Mouse (Mus musculus) E14TG2a.4 (cell line): ENCODE measurements at regions not wholly inside any gene's neighbourhood (a gene's known extent, or its start where the extent isn't known, plus 50 kb on each side); places are given as distances from the start of the nearest gene placed in this dataset.

Experiments
- H3K27me3 ChIP-seq: 2 replicates; pipeline ENCODE4 v1.6.1; 2014; ENCODE audit warnings: low read length, control low read depth; ENCODE audit not compliant: insufficient read depth
- H3K36me3 ChIP-seq: 2 replicates; pipeline ENCODE4 v1.6.1; 2014; ENCODE audit warnings: low read length, control low read depth; ENCODE audit not compliant: insufficient read depth
- H3K4me1 ChIP-seq: replicated peaks from 2 replicates; pipeline ENCODE4 v1.6.1; 2014; ENCODE audit warnings: low read depth, low read length, control low read depth
- H3K4me3 ChIP-seq: replicated peaks from 2 replicates; pipeline ENCODE4 v1.5.1; 2014; ENCODE audit warnings: mild to moderate bottlenecking, low read length
- H3K9me3 ChIP-seq: 2 replicates; pipeline ENCODE4 v1.6.1; 2014; ENCODE audit warnings: low read length, control low read depth
- CTCF ChIP-seq: conservative IDR thresholded peaks from 2 replicates; pipeline ENCODE4 v1.5.1; 2014; ENCODE audit warnings: low read length
- NANOG ChIP-seq: IDR thresholded peaks from 2 replicates; pipeline ENCODE4 v1.6.1; 2014; ENCODE audit warnings: borderline replicate concordance, low read length, mixed read lengths
- POU5F1 ChIP-seq: IDR thresholded peaks from 2 replicates; pipeline ENCODE4 v1.6.1; 2014; ENCODE audit warnings: low read length, borderline replicate concordance

DNA sequence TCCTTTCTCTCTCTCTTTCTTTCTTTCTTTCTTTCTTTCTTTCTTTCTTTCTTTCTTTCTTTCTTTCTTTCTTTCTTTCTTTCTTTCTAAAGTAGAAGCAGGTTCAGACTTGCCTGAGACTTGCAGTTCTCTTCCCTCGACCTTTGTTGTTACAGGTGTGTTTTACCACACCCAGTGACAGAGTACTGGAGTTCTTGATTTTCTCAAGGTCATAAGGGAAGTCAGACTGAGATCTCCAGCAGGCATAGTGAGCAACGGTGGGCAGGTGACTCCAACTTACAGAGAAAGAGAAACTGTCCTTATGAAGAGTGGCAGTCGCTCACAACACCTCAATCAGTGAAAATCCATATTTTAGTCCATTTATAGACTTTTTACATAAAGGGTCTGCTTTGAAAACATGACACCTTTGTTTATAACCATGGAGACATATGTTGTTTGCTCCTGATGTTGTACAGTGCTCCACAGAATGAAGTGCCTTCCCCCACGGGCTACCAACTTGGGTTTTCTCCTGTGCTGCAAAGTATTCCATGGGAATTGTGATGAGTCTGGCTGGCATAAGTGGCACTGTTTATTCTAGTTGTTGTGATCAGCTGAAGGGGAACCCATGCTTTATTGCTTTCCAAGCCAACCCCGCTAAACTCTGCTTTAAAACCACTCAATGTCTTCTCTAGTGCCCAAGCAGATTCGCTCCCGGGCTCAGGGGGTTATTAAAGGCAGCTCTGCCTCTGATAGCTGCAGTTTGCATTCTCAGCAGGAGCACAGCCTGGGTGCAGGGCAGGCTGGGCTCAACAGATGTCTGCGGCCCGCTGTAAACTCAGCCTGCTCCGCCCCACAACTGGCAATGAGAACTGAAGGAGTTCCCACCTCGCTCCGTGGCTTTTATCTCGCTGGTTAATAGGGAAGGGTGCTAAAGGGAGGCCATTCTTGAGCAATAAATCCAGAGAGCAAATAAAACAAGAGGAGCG is 132.6 kb upstream of the Jade1 start:
- H3K9me3 ChIP-seq, result no peaks in the 10 kb centered on the region
- H3K36me3 ChIP-seq, result no peaks in the 10 kb centered on the region
- H3K27me3 ChIP-seq, result no peaks in the 10 kb centered on the region
- H3K4me3 ChIP-seq, result peak overlapping the region; percentile 53
- peaks cover 71% of the 10 kb centered on the region for H3K4me1 ChIP-seq
- TF ChIP-seq NANOG (peak; percentile 78), POU5F1 (no peak)

DNA sequence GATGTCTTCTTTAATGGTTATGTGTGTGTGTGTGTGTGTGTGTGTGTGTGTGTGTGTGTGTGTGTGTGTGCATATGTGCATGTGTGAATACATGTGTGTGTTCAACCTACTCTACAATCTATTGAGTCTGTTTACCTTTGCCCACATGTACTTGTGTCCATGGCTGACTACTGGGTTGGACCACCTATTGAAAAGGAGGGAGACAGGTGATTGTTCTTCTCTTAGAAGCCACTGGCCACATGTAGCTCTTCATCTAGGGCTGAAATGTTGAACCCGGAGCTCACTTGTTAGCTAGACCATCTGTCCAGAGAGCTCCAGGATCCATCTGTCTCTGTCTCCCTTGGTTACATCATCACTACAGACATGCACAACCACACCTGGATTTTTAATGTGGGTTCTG is 141.8 kb upstream of the Jade1 start:
- Histone ChIP-seq H3K36me3 (no peaks in the 10 kb centered on the region), H3K27me3 (0 out of 2 replicates have a peak, but pooled peaks cover 6% of the 10 kb centered on the region)
- TF ChIP-seq POU5F1, result no peak
- TF ChIP-seq CTCF, result no peak
- TF ChIP-seq NANOG, result no peak

DNA sequence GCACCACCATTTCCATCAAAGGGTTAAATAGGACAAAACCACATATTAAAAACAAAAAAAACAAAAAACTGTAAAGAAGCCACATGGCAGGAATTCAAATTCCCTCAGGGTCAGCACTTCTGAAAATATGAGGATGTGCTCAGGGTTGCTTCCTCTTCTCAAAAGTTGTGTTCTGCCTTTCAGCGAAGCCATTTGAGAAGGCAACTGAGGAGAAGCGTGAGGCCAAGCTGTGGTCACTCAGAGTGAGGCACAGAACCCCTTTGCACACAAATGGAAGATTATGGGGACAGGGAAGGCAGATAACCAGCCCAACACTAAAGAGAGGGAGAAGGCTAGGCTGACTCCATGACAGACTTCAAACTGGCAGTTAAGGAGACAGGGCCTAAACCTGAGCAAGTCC is 142.8 kb upstream of the Jade1 start:
- no peaks in the 10 kb centered on the region for H3K9me3 ChIP-seq
- no peak for TF ChIP-seq POU5F1
- no peak for TF ChIP-seq NANOG
- TF ChIP-seq CTCF, result no peak
- peaks cover 6% of the 10 kb centered on the region; the same call in 1 of the 2 replicates for H3K27me3 ChIP-seq
- no peaks in the 10 kb centered on the region for H3K36me3 ChIP-seq
- no peak overlapping the region for H3K4me3 ChIP-seq
- peaks cover 29% of the 10 kb centered on the region for H3K4me1 ChIP-seq

More for the DNA sequence above, 141.8 kb upstream of the Jade1 start:
- H3K4me1 ChIP-seq, result peaks cover 28% of the 10 kb centered on the region
- no peak overlapping the region for H3K4me3 ChIP-seq
- H3K9me3 ChIP-seq, result no peaks in the 10 kb centered on the region

DNA sequence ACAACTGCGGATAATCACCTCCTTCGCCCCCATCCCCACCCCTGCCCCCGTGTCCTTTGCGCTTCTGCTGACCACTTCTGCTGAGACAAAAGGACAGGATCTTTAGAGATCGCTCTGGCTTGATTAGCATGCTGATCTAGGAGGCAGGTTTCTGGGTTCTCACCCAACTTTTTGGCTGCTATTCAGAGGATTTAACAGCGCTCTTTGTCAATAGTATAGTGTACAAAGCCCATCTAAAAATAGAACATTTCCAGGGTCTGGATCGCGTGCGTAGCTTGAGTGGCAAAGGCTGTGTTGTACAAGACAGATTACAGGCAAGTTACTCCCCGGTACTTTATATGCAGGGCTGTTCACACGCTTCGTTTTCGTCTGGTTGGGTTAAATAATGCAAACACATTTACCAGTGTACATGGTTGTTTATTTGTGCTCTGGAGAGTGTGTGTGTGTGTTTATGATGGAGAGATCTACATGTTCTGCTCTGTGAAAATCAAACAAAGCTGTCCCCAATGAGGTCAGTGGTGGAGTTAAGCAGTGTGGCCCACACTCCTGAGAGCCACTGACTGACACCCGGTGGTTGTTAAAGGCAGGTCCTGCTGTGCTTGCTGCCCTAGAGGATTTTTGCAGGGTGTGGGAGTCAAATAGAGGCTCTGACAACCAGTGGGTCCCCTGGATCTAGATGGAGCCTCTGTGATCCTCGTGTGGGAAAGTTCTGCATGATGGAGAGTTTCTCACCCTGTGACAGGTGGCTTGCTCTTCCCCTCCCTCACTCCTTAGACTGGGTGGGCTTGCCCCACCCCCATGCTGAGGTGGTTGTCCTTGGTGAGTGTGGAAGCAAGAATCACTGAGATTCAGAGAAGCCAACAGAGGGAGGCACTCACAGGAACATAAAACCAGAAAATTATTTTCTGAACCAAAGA is 146.5 kb upstream of the Jade1 start:
- Histone ChIP-seq H3K27me3 (peaks cover 8% of the 10 kb centered on the region; the same call in 1 of the 2 replicates), H3K4me3 (no peak overlapping the region), H3K9me3 (no peaks in the 10 kb centered on the region), H3K36me3 (no peaks in the 10 kb centered on the region), H3K4me1 (peaks cover 26% of the 10 kb centered on the region)
- TF ChIP-seq NANOG, result no peak
- no peak for TF ChIP-seq CTCF
- TF ChIP-seq POU5F1, result no peak

DNA sequence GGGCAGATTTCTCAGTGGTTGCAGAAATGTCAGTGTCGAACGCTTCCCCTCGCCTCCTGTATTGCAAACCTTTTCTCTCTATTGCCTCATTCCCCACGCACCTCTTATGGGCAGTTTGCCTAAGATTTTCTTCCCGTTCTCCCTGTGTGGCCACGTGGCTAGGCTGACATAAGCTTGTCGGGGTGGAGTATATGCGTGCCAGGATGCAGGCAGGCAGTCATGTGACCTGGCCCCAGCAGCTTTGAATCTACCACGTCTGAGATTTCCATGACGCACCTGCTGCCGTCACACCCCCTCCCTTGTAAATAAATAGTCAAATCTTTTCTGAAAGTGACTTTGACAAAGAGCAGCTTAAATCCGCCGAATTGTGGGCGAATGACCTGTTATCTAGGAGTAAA is 147.1 kb upstream of the Jade1 start:
- peaks cover 26% of the 10 kb centered on the region for H3K4me1 ChIP-seq
- H3K4me3 ChIP-seq, result peak overlapping the region; percentile 29; the same call in 1 of the 2 replicates
- no peak for TF ChIP-seq POU5F1
- TF ChIP-seq NANOG, result no peak
- no peak for TF ChIP-seq CTCF
- no peaks in the 10 kb centered on the region for H3K9me3 ChIP-seq
- no peaks in the 10 kb centered on the region for H3K36me3 ChIP-seq
- peaks cover 8% of the 10 kb centered on the region; the same call in 1 of the 2 replicates for H3K27me3 ChIP-seq

DNA sequence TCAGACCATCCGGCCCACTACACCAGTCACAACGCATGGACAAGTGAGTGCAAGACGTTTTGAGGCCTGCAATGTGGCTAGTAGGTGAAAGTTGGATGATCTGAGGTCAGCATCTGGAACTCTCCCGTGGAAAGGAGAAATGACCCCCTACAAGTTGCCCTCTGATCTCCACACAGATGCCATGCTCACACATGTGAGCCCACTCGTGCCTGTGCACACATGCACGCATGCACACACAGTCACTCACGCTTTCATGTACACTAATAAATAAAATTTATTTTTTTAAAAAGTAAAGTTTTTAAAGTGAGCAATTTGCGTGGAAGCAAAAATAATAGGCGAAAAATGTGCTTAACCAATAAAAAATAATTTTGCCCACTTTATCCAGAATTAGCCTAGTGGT is 147.5 kb upstream of the Jade1 start:
- TF ChIP-seq CTCF (no peak), NANOG (no peak), POU5F1 (no peak)
- H3K4me1 ChIP-seq, result peaks cover 24% of the 10 kb centered on the region
- no peaks in the 10 kb centered on the region for H3K9me3 ChIP-seq
- peaks cover 8% of the 10 kb centered on the region; the same call in 1 of the 2 replicates for H3K27me3 ChIP-seq
- H3K36me3 ChIP-seq, result no peaks in the 10 kb centered on the region
- peak overlapping the region; percentile 29; the same call in 1 of the 2 replicates for H3K4me3 ChIP-seq

DNA sequence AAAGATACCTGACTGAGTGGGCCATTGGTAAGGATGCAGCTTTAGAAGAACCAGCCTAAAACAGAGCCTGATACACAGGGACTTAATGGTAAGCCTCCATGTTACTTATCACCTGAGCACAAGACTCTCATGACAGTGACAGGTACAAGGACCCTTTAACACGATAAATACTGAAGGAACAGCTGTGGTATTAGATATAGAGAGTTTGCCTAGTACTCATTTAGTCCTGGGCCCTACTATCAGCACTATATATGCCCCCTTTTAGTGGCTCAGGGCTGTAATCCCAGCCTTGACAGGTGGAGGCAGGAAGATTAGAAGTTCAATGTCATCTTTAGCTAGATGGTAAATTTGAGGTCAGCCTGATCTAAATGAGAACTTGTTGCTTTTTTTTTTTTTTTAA is 148.0 kb upstream of the Jade1 start:
- H3K4me3 ChIP-seq, result no peak overlapping the region
- TF ChIP-seq NANOG, result no peak
- TF ChIP-seq POU5F1, result no peak
- TF ChIP-seq CTCF, result no peak
- H3K27me3 ChIP-seq, result peaks cover 8% of the 10 kb centered on the region; the same call in 1 of the 2 replicates
- peaks cover 19% of the 10 kb centered on the region for H3K4me1 ChIP-seq
- H3K9me3 ChIP-seq, result no peaks in the 10 kb centered on the region
- H3K36me3 ChIP-seq, result no peaks in the 10 kb centered on the region

DNA sequence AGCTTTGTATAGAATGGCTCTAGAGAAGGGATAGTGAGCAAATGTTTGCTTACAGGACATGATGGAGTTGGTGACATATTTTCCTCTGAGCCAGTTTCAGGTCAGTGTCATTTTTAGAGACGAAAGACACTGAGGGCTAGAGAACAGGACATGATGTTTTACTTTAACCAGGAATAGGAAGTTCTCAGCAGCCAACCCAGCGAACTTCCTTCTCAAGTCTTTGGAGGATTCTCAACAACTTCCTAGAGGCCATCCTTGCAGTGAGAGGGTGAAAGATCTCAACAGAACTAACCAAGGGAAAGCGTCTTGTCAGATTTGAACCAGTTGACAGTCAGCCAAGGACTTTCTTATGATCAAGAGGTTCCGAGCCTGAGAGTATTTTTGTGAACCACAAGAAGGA is 153.7 kb upstream of the Jade1 start:
- Histone ChIP-seq H3K4me3 (no peak overlapping the region), H3K27me3 (peaks cover 2% of the 10 kb centered on the region; the same call in 1 of the 2 replicates), H3K36me3 (no peaks in the 10 kb centered on the region), H3K4me1 (peaks cover under 1% of the 10 kb centered on the region; the same call in 1 of the 2 replicates), H3K9me3 (no peaks in the 10 kb centered on the region)
- TF ChIP-seq NANOG (no peak), CTCF (no peak), POU5F1 (no peak)
